Mouse (Mus musculus): Measurements from ENCODE around the gene Tbc1d32.

DNA sequence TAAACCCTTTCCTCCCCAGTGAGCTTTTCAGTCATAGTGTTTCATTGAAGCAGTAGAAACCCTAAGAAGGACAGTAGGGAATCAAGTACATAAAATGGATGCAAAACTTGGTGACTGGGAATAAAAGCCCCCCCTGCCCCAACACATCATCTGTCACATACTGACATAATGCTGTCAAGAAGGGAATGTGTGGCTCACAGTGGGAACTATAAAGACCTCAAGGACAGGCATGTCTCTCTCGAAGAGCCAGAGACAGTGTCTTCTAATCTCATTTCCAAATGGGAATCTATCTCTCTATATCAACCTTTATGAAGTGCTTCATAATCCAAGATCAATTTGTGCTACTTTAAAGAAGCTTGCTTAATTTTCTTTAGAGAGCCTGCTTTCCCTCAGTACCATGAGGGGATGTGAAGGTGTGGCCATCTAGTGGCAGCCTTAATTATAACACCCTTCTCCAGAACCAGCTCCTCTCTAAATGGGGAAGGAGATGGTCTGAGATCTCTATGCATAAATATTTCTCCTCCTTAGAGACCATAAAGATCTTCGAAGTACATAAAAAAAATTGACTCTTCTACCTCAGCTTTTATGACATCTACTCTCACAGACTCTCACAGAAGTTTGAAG is 248.5 kb downstream of the Tbc1d32 start:
- TF ChIP-seq MAZ (IDR thresholded peaks at IDR 0.05; ENCODE audit: low read depth, low read length) (no peak), POLR2A (IDR thresholded peaks at IDR 0.05; ENCODE audit: control insufficient read depth in 1 of 2, insufficient read depth in 1 of 2, low read depth in 1 of 2, low read length in 2 of 2, poor library complexity in 1 of 2) (no peak)

All from MEL (cell line).